Mouse (Mus musculus) heart, adult 11 months (tissue): Measurements from ENCODE around the gene Tmprss12.
"Not testable (repeated sequence)": the region's sequence is repeated elsewhere in the genome, so short reads cannot be mapped to it uniquely, and the experiment has no call there.

ENCODE experiments used
- DNase-seq: peaks from one replicate; pipeline ENCODE4 v3.0.0; 2022

Tmprss12 gene

DNA sequence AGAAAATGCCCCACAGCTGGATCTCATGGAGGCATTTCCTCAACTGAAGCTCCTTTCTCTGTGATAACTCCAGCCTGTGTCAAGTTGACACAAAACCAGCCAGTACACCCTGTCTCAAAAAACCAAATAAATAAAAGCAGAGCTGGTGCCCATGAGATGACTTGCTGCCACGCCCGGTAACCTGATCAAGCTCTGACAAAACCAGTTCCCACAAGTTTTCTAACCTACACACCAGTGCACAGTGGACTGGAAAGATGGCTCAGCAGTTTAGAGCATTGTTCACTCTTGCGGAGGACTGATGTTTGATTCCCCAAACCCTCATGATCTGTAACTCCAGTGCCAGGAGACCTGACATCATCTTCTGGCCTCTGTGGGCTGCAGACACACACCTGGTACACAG is 44.6 kb downstream of the Tmprss12 start:
- no peak for DNase-seq

- not testable (repeated sequence) for DNase-seq
Observed at GRCm38 (mm10) chr15:100328089-100328488, 47.5 kb downstream of the Tmprss12 start.

DNA sequence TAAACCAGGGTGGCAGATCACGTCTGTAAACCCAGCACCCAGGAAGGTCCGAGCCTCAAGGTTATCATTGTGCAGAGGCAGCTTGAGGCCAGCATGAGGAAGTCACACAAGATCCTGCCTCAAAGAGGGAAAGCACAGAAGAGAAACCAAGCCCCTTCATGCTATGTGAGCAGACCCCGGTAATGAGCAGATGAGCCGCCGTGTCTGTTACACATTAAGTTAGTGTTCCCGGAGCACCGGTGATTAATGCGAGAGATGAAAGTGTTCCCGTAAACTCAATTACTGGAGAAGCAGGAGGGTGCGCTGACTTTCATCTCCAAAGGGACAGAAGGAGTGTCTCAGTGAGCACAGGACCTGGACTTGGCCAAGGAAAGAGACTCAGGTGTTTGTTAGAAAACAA is 48.7 kb downstream of the Tmprss12 start:
- not testable (repeated sequence) for DNase-seq

DNA sequence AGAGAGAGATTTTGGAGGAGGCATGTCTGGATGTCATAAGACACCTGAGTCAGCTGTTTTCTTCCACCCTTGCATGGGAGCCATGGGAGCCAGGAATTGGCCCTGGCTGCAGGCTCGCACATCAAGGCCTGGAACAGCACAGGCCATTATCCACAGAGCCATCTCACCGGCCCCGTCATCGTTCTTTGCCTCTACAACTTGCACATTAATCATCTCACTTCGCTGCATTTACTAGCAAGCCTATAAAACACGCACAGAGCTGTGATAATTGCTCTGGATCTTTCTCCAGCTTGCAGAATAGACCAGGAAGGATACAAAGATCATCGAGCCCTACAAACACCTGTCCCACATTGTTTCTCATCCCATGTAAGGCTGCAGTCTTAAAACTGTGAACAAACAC is 50.1 kb downstream of the Tmprss12 start:
- peak; percentile 60 for DNase-seq

GRCm38 (mm10) chr15:100332077-100332961 is 51.7 kb downstream of the Tmprss12 start:
- DNase-seq = peak; percentile 90

DNA sequence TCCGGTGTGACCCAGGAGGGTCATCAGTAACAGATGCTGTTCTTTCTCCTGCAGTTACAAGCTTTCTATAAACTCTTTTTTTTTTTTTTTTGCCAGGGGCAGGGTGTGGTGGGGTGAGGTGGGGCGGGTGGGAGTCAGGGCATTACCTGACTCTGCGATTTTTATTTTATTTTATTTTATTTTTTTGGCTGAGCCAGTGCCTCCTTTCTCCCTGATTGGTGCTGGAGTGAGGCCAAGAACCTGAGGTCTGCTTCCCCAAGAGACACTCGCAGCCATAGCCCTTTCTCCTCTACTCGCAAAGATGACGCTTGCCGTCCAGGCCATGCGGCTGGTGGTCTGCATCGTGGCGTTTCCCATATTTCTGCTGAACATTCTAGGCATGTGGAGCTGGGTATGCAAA is 54.0 kb downstream of the Tmprss12 start, which contains the start of gene Mettl7a3:
Gene Mettl7a3 (plus strand): TSS at position 301 of the 400 bp plus-strand sequence.
- DNase-seq = no peak

- DNase-seq = not testable (repeated sequence)
Observed at GRCm38 (mm10) chr15:100337328-100337727, 56.7 kb downstream of the Tmprss12 start.

DNA sequence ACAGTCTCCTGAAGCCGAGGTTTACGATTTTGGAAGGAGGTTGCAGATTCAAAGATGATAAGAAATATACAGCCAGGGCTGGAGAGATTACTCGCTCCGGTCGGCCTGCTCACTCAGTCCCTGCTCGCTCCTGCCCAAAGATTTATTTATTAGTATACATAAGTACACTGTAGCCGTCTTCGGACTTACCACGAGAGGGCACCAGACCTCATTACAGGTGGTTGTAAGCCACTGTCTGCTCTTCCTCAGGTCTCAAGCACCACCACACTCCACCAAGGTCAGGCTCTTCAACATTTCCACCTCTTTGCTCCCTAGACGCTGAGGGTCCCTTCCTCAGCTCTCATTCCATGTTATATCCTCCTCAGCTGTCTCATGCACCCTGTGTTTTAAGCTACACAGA is 57.2 kb downstream of the Tmprss12 start:
- not testable (repeated sequence) for DNase-seq

GRCm38 (mm10) chr15:100341314-100341980 is 60.8 kb downstream of the Tmprss12 start:
- DNase-seq = not testable (repeated sequence)
